Mouse (Mus musculus) NIH3T3 (cell line): ENCODE measurements around the gene Zdhhc19.

Experiments used
- DNase-seq: peaks from one replicate; pipeline ENCODE4 v3.0.0-alpha.2; 2012; ENCODE audit warnings: low read depth

Zdhhc19 gene

DNA sequence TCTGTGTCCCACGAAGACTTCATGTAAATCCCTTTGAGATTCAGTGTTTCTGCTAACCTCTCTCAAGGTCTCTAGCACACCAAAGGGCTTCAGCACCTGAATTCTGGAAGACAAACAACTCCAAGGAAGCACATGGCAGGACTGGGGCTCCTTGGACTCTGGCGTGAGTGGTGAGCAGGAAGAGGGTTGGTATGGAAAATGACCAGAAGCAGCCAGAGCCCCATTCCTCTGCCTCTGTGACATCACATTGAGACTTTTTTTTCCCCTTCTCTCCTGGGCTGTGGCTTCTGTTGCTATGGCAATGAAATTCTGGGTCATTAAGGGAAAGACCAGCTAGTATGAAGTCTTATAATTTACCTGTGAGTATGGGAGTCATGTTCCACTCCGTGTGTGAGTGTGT, at the start of gene Zdhhc19:
Zdhhc19 (plus strand) TSS at position 301 of the 400 bp plus-strand sequence.
- DNase-seq, result no peak

DNA sequence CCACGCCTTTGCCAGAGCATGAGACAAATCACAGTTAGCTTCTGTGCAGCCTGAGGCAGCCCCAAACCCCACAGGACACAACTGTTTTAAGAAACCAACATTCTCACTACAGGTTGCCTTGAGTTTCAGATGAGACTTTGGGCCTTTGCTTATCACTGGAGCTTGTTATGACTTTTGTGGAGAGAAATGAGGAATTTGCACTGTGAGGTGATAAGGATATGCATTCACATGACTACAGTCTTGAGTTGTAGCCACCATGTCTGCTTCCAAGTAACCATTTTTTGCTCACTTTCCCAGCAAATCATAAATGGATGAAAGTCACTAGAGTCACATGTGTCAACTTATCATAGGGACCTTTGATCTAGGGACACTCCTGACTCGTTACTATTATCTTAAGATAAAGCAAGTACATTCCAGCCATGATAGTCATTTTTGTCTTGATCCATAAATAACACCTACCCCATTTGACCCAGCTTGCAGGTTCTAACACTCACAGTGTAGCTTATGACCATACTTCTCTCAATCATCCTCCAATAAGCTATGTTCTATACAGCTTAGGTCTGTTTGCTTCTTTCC, 49.4 kb upstream of the Zdhhc19 start:
- no peak for DNase-seq

DNA sequence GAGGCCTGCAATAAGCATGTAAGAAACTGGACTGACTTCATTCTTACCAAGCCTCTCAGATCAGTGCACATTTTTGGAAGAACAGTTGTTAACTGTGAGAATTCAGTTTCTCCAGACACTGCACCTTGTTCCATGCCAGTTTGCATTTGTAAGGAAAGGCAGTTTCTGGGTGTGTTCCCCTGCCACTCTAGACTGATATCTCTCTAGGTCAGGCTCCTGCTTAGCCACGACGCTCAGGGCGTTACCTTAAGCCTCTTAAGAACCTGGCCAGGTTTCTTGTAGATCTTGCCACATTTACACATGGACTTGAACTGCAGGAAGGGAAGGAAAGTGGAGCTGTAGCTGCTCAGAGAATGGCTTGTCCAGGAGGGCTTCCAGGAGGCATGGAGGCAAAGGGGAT, 46.4 kb upstream of the Zdhhc19 start:
- DNase-seq, result no peak

DNA sequence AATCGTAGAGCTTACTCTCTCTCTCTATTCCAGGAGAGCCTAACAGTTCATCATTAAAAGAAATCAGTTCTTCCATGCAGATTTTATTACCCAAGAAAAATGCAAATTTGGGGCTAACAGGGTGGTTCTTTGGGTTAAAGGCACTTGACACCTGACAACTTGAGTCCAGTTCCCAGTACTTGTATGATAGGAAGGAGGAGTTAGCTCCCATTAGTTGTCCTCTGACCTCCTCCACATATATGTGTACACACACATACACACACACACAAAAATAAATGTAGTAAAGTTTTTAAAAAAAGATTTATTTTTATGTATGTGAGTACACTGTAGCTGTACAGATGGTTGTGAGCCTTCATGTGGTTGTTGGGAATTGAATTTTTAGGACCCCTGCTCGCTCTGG, 45.9 kb upstream of the Zdhhc19 start:
- DNase-seq, result no peak

DNA sequence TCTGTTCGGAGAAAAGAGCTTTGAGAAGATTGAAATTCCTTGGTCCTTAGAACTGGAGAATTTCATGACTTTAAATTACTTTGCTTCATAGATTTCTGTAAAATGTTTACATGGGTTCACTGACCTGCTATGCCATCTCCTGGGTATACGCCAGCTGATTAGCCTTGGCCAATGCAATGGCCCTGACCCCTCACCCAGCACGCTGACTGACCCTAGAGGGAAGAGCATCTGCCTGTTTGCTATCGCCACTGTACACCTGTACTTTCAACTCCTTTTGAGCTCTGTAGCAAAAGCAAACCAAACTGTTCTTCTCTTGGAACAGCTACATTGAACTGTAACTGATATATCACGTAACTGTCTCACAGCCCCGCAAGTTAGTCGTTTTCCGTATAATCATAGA, 43.0 kb upstream of the Zdhhc19 start:
- DNase-seq, result no peak

DNA sequence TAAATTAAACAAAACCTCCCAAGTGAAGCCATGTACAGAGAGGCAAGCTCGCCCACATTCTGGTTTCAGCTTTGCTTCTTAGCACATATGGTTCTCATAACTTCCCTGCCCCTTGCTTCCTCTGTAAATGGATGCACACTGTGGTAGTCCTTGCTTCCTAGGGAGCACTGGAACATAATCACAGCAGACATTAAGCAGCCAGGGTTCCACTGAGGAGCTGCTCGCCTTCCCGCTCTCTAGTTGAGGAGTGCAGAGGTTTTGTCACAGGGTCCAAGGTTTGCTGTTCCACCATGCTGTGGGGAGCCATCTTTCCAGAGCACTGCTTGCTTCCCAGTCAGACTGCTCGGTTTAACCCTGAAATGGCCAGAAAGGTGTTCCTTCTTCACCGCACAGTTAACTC, 41.4 kb upstream of the Zdhhc19 start:
- DNase-seq, result no peak

DNA sequence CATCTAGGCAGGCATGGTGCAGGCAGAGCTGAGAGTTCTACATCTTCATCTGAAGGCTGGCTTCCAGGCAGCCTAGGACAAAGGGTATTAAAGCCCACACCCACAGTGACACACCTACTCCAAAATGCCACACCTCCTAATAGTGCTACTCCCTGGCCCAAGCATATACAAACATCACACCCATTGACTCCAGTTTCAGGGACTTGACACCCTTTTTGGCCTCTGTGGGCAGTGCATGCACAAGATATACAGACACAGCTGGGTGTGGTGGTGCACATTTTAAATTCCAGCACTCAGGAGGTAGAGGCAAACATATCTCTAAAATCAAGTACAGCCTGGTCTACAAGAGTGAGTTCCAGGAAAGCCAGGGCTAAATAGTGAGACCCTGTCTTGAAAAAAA, 40.0 kb upstream of the Zdhhc19 start:
- no peak for DNase-seq

DNA sequence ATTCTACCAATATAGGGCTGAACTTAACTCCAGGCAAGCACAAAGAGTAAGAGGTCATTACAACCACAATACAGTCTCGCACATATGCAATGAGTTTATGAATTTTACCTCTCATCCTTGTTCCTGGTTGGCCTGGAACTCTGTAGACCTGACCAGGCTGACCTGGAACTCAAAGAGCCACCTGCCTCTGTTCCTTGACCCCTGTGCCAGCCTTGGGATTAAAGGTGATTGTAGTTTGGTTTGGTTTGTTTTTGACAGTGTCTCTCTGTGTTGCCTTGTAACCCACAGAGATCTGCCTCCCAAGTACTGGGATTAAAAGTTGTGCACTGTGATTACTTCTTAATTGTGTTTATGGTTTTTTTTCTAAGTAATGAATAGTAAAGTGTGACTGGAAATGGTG, 39.3 kb upstream of the Zdhhc19 start:
- no peak for DNase-seq

DNA sequence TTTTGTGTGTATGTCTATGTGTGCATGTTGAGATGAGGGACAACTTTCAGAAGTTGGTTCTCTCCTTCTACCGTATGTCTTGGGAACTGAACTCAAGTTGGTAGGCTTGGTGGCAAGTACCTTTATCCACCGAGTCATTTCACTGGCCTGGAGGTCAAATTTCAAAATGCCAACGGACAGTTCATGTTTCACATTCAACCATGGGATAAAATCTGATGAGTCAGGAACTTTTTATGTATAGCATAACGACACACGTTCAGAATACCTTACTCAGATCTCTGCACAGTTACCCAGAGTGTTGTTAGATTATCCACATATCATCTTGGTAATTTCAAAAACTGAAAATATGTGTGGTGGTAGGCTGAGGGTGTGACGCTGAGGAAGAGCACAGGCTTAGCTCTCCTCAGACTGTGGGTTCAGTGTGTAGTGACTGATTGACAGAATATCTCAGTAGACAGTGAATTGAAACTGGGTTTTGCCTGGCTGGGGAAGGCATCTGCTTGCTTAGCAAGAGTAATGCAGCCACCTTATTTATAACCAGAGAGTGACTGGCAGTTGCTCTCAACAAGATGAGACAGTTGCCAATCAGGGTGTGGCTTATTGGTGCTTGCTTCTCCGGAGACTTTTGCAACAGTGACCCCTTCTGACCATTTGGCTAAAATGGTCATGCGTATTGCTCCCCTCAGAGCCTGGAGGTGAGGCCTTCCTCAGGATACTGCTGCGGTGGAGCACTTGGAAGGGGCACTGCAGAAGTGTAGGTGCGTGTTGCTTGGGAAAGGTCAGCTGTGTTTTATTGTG, 38.3 kb upstream of the Zdhhc19 start:
- DNase-seq, result peak; percentile 88

DNA sequence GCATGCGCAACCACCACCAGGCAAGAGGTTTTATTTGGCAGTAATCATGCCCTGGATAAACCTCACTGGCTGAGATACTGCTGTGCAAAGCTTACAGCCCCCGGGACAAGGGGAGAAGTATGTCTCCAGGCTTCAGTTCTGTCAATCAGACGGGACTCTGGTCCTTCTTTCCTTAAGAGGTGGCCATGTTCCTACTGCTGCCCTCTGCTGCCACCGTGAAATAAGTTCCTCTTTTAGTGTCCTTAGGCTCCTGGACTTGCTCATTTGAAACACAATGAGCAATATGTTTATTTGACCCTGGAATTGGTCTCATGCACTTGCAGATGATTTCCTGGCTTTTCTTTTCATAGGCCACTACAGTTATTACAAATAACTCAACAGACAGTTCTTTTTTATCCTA, 35.5 kb upstream of the Zdhhc19 start:
- peak; percentile 14 for DNase-seq

DNA sequence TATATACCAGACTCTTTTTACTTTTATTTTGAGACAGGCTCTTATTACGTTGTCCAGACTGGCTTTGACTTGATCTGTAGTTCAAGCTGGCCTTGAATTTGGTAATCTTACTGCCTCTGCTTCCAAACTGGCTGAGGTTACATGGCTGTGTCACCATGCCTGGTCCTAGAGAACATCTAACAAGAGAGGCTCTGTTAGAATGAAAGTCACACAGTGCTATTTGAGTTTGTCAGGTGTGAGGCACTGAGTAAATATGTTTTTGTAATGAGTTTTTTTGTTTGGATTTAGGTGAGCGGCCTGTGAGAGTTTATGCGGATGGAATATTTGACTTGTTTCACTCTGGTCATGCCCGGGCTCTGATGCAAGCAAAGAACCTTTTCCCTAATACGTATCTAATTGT, 34.4 kb upstream of the Zdhhc19 start:
- no peak for DNase-seq

DNA sequence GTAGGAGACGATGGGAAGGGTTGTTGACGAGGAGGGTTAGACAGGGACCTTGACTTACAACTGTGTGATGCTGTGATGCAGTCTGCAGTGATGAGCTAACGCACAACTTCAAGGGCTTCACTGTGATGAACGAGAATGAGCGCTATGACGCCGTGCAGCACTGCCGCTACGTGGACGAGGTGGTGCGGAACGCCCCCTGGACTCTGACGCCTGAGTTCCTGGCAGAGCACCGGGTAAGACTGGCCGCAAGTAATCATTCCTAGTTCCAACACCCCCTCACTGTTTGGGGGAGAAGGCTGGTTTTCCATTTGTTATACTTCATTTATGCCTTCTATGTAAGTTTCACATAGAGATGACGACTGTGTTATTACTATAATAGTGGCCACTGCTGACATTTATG, 33.1 kb upstream of the Zdhhc19 start:
- no peak for DNase-seq

DNA sequence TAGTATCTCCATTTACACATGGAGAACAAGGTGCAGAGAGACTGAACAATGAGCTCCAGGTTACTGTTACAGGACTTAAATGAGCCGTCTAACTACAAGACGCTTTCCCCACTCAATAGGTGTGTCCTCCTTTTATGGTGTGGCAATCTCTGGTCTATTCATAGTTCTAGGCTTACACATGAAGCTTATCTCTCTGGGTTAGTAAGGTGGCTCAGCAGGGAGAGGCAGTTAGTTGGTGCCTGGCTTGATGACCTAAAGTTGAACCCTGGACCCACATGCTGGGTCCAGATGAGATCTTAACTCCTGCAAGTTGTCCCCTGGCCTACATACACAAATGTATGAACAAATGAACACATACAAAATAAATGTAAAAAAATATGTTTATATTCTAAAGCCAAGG, 32.6 kb upstream of the Zdhhc19 start:
- no peak for DNase-seq

DNA sequence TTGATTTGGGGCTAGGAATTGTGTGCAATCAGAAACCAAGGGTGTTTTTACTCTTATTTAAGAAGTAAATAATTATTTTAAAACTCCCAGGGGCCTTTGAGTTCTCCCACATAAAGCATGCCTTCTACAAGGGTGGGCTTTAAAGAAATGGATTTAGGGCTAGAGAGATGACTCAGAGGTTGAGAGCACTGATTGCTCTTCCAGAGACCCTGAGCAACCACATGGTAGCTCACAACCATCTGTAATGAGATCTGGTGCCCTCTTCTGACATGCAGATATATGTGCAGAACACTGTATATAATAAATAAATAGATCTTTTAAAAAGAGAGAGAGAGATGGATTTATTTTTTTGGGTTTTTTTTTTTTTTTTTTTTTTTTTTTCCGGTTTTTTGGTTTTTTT, 31.2 kb upstream of the Zdhhc19 start:
- peak; percentile 45 for DNase-seq

DNA sequence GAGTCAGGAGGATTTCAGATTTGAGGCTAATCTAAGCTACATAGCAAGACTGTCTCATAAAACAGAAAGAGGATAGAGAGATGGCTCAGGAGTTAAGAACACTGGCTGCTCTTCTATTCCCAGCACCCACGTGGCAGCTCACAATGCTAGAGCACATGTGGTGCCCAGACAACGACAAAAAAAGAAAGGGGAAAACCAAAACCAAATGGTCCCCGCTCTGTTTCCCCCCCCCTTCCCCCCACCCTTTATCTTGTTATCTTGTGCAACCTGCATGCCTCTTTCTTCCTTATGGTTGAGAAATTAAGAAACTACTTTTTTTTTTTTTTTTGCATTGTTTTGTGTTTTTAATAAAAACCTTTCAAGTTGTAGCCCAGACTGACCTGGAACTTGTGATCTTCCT, 27.6 kb upstream of the Zdhhc19 start:
- DNase-seq, result no peak

DNA sequence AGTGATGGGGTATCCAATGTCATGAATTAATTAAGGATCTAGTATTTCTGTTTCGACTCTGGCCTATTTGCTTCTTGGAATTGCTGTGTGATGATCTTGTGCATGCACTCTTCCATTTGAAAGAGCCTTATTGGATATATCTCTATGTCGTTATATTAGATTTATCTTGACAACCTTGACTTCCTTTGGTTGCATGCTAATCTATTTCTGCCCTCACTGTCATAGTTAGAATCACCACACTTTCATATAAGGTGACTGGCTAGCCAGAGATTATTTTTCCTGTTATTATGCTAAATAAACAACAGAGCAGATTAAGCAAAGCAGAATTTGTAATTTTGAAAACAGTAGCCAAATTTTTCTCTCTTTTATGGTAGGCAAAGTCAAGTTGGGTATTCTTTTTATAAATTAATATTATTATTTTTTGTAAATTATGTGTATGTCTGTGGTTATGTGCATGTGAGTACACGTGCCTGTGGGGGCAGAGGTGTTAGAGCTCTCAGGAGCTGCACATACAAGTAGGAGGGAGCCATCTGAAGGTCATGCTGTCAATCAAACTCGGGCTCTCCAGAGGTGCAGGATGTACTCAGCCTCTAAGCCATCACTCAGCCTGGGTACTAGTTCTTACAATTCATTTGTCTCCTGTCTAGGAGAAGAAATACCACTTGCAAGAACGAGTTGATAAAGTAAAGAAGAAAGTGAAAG, 26.5 kb upstream of the Zdhhc19 start:
- no peak for DNase-seq

DNA sequence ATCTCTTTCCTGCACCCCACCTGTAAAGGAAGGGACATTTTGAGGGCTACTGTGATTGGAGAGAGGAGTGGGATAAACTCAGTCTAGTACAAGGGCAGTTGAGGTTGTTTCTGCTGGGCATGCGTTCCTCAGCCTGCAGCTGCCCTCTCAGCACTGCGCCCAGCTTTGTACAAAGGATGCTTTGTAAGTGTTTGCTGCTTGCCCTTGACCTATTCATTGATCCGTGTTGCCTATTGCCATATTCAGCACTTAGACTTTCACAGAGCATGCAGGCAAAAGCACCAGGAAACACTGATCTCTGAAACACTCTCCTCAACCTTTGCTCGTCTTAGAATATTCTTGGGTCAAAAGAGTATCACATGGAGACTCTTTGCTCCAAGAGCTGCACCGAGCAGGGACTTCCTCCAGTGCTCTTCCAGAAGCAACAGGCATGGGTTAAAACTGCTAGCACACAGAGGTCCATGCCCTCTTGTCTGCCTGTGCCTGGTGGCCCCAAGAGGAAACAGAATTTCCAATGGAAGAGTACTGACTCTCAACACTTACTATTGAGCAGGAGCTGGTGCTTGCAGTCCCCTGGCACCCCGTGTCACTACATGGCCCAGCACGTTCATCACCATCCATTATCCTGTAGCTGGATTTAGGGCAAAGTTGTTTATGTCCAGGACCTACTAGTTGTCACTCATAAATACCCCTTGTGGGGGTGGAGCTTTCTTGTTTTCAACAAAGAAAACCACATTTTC, 23.6 kb upstream of the Zdhhc19 start:
- DNase-seq, result no peak

DNA sequence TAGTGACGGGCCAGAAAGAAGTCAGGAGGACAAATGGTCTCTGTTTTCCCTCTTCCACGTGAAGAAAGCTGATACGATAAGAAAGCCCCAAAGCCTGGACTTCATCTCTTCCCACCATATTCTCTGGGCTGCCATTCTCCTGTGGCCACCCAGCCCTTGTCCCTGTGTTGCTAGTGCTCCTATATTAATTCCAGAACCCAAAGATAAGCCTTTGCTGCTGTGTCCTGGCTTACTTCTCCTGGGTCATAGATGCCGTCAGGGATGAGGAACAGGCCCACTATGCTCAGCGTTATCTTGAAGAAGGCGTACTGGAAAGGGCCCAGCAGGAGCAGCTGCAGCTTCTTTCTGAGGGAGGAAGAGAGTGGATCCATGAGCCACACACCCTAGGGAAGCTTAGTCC, 18.8 kb upstream of the Zdhhc19 start:
- DNase-seq, result no peak

DNA sequence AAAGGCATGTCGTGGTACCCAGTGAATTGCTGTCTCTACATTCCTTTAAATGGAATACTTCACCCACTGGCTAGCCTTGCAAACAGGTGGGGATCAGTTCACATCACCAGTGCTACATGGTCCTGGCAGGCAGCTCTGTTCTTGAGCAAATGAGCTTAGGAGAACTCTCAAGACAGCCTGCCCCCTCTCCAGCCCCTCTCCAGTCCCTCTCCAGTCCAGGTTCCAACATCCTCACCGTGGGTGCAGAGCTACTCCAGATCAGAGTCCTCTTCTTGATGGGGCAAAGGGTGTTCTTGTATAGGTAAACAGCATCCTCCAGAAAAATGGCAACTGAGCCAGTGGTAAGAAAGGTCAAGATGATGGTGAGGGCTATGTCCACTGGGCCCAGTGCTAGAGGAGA, 16.6 kb upstream of the Zdhhc19 start:
- no peak for DNase-seq

DNA sequence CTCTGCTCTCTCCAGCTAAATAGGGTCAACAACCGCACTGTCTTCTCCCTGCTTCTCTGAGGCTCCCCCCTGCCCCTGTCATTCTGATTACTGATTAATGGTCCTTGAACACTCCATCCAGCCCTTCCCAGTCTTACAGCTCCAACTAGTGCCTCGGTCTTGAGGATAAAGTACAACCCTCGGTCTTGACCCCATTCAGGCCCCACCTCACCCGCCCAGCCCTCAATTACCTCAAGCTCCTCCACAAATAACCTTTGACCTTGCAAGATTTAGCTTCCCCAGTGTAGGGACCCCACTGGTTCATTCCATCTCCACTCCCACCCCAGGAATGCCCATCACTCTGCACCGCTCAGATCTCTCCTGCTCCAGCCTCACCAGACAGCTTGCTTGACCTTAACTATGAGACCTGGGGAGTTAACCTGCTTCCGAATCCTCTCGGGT, 11.6 kb upstream of the Zdhhc19 start:
- DNase-seq, result no peak

DNA sequence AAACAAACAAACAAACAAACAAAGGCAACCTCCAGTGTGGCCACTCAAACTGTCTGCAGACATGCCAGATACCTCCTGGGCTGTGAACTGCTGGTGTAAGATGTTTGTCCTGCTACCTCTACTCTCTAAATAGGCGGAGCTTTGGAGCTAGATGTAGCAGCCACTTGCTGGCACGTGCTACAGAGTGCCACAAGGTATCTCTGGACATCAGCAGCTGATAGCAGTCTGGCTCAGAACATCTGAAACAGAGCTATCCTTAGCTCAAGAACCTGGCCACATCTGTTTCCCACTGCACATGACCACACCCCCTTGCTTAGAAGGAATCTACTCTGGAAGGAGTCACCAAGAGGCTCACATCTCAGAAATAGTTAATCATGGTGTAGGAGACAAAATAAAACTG, 10.9 kb upstream of the Zdhhc19 start:
- DNase-seq, result no peak

DNA sequence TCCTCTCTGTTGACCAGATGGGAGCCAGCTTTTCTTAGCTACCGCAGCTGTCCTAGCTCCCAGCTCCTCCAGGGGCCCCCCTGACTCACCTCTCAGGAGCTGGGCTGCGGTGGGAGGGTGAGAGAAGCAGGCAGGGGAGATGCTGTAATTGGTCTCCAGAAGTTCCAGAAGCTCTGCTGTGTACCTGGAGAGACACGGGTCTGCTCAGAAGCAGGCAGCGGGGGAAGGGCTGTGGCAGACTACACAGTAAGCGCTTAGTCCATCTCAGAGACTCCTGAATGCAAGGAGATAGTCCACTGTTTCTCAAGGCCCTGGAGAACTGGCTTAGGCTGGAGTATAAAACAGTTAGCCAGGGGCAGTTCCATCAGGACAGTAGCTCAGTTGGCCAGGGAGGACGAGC, 10.0 kb upstream of the Zdhhc19 start:
- DNase-seq, result no peak
